Mouse (Mus musculus) heart, adult 2 months (tissue): ENCODE measurements at regions not wholly inside any gene's neighbourhood (a gene's known extent, or its start where the extent isn't known, plus 50 kb on each side); places are given as distances from the start of the nearest gene placed in this dataset.

Source experiments
- DNase-seq, 2 experiments: peaks; one replicate each; pipeline ENCODE4 v3.0.0; 2021
- H3K27ac ChIP-seq: fragments of 200-600 bp; 2 replicates; pipeline ENCODE4 v1.8.1; 2022
- H3K27me3 ChIP-seq: fragments of 200-500 bp; 2 replicates; pipeline ENCODE4 v1.6.1; 2012; ENCODE audit warnings: mild to moderate bottlenecking, low read length, inconsistent platforms, mixed read lengths; ENCODE audit not compliant: control insufficient read depth, insufficient read depth
- H3K36me3 ChIP-seq: fragments of 200-500 bp; 2 replicates; pipeline ENCODE4 v1.6.1; 2012; ENCODE audit warnings: low read length, inconsistent platforms; ENCODE audit not compliant: control insufficient read depth, insufficient read depth
- H3K4me1 ChIP-seq: fragments of 200-500 bp; 2 replicates; pipeline ENCODE4 v1.6.1; 2011; ENCODE audit warnings: low read length; ENCODE audit not compliant: control insufficient read depth, insufficient read depth
- H3K4me3 ChIP-seq: fragments of 200-600 bp; 2 replicates; pipeline ENCODE4 v1.8.1; 2022
- H3K79me2 ChIP-seq: fragments of 200-500 bp; replicated peaks from 2 replicates; pipeline ENCODE4 v1.6.1; 2012; ENCODE audit warnings: mild to moderate bottlenecking, inconsistent platforms, low read length, moderate library complexity, mixed read lengths; ENCODE audit not compliant: control insufficient read depth, insufficient read depth
- H3K9ac ChIP-seq: fragments of 200-500 bp; 2 replicates; pipeline ENCODE4 v1.6.1; 2012; ENCODE audit warnings: low read depth, mild to moderate bottlenecking, control low read depth, inconsistent platforms, low read length, mixed read lengths
- CTCF ChIP-seq: fragments of 200-600 bp; IDR thresholded peaks from 2 replicates; pipeline ENCODE4 v1.8.1; 2022; ENCODE audit warnings: antibody characterized with exemption, mild to moderate bottlenecking, moderate library complexity
- EP300 ChIP-seq: fragments of 200-500 bp; IDR thresholded peaks from 2 replicates; pipeline ENCODE4 v1.6.1; 2011; ENCODE audit warnings: low read depth, low read length, control low read depth; ENCODE audit not compliant: insufficient read depth
- POLR2A ChIP-seq: fragments of 200-500 bp; IDR thresholded peaks from 2 replicates; pipeline ENCODE4 v1.6.1; 2011; ENCODE audit warnings: mild to moderate bottlenecking, low read depth, low read length, control low read depth; ENCODE audit not compliant: insufficient read depth
- whole genome bisulfite sequencing: fragments of 180-500 bp; shearing (Covaris S2); methylation state at CpG from one replicate; pipeline ENCODE4 v1.1.7; 2018; 5-methylcytosine and 5-hydroxymethylcytosine counted together
- intact Hi-C: fragments of 180-260 bp; cut with DNase I; formaldehyde crosslinking; loops from one replicate; pipeline ENCODE4 v1.15.1; 2025

- Histone ChIP-seq H3K9ac (no peak overlapping the region), H3K4me1 (no peaks in the 10 kb centered on the region), H3K27me3 (no peaks in the 10 kb centered on the region), H3K4me3 (no peak overlapping the region), H3K27ac (no peak overlapping the region), H3K79me2 (no peaks in the 10 kb centered on the region), H3K36me3 (no peaks in the 10 kb centered on the region)
- 24% methylated on average over 3 of the region's 3 CpGs for WGBS
- intact Hi-C loops = loop anchor here (2.0 kb wide), 1 partner anchor 627 kb away; the partner anchor contains the start of gene Spock1
- peak in 1 of 2 experiments; percentile 31 for DNase-seq
- TF ChIP-seq CTCF (peak; percentile 83), EP300 (no peak)
These were observed 385.7 kb upstream of the Trpc7 start for GRCm38 (mm10) chr13:57281504-57281903.

GRCm38 (mm10) chr13:57278580-57278979 is 382.8 kb upstream of the Trpc7 start:
- peak; percentile 62 for TF ChIP-seq CTCF
- TF ChIP-seq EP300 = no peak
- TF ChIP-seq POLR2A = no peak
- 7% methylated on average over 2 of the region's 2 CpGs for WGBS
- DNase-seq = no peak
- Histone ChIP-seq H3K9ac (no peak overlapping the region), H3K4me3 (no peak overlapping the region), H3K27ac (no peak overlapping the region), H3K4me1 (no peaks in the 10 kb centered on the region), H3K79me2 (no peaks in the 10 kb centered on the region), H3K27me3 (no peaks in the 10 kb centered on the region), H3K36me3 (no peaks in the 10 kb centered on the region)
- intact Hi-C loops = no loop called here

GRCm38 (mm10) chr13:57277076-57277475 is 381.3 kb upstream of the Trpc7 start:
- no peaks in the 10 kb centered on the region for H3K36me3 ChIP-seq
- WGBS = 45% methylated on average over 4 of the region's 4 CpGs
- no peaks in the 10 kb centered on the region for H3K27me3 ChIP-seq
- no peaks in the 10 kb centered on the region for H3K4me1 ChIP-seq
- TF ChIP-seq EP300 = no peak
- TF ChIP-seq CTCF = peak; percentile 47
- H3K79me2 ChIP-seq = no peaks in the 10 kb centered on the region
- H3K4me3 ChIP-seq = no peak overlapping the region
- H3K9ac ChIP-seq = no peak overlapping the region
- intact Hi-C loops = no loop called here
- no peak for DNase-seq
- no peak overlapping the region for H3K27ac ChIP-seq

DNA sequence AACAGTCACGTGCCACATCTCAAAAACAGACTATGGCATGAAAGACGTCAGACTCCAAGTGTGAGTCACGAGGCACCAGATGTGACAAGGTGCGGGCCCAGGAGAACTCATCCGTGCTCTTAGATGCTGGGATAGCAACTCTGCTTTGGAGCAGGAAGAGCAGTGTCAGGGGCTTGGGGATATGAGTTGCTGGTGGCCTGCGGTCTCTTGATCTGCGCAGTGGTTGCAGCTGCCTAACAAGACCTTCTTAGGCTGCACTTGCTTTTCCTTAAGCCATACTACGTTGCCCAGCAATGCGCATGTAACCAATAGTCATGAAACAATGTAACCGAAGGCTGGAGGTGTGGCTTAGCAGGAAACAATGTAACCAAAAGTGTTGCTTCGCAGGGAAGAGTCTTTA is 380.1 kb upstream of the Trpc7 start:
- Histone ChIP-seq H3K4me3 (no peak overlapping the region), H3K27ac (no peak overlapping the region), H3K79me2 (no peaks in the 10 kb centered on the region), H3K27me3 (no peaks in the 10 kb centered on the region), H3K9ac (no peak overlapping the region), H3K4me1 (no peaks in the 10 kb centered on the region), H3K36me3 (no peaks in the 10 kb centered on the region)
- TF ChIP-seq POLR2A = no peak
- TF ChIP-seq EP300 = no peak
- no peak for TF ChIP-seq CTCF
- 79% methylated on average over 11 of the region's 11 CpGs for WGBS
- intact Hi-C loops = no loop called here
- DNase-seq = no peak

DNA sequence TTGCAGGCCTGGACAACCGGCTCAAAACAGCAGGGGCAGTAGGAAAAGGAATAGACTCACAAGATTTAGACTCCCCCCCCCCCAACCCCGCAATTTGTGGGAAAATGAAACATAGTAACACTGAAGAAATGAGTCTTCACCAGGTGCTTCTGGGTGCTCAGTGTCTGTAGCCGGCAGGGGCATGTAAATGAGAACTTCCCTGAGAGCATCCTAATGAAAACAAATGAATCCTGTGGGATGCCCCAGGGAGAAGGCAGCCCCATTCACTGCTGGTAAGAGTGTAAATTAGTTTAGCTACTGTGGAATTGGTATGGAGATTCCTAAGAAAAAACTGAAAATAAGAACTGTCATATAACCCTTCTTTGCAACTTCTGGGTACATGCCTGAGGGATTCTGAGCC is 377.8 kb upstream of the Trpc7 start:
- 38% methylated on average over 3 of the region's 3 CpGs for WGBS
- no peaks in the 10 kb centered on the region for H3K36me3 ChIP-seq
- no peaks in the 10 kb centered on the region for H3K4me1 ChIP-seq
- no peaks in the 10 kb centered on the region for H3K27me3 ChIP-seq
- TF ChIP-seq CTCF (no peak), EP300 (no peak), POLR2A (no peak)
- DNase-seq = no peak
- H3K9ac ChIP-seq = no peak overlapping the region
- H3K79me2 ChIP-seq = no peaks in the 10 kb centered on the region
- intact Hi-C loops = no loop called here
- H3K4me3 ChIP-seq = no peak overlapping the region
- no peak overlapping the region for H3K27ac ChIP-seq

- no peaks in the 10 kb centered on the region for H3K36me3 ChIP-seq
- H3K27me3 ChIP-seq = no peaks in the 10 kb centered on the region
- H3K4me3 ChIP-seq = no peak overlapping the region
- no peaks in the 10 kb centered on the region for H3K79me2 ChIP-seq
- H3K27ac ChIP-seq = no peak overlapping the region
- DNase-seq = peak in 1 of 2 experiments; percentile 22
- 9% methylated on average over 8 of the region's 8 CpGs for WGBS
- peak; percentile 84 for TF ChIP-seq CTCF
- no peak for TF ChIP-seq EP300
- TF ChIP-seq POLR2A = no peak
- no peaks in the 10 kb centered on the region for H3K4me1 ChIP-seq
- no peak overlapping the region for H3K9ac ChIP-seq
- intact Hi-C loops = no loop called here
These were observed 373.8 kb upstream of the Trpc7 start for GRCm38 (mm10) chr13:57269614-57270013.

GRCm38 (mm10) chr13:57259920-57260319 is 364.1 kb upstream of the Trpc7 start:
- H3K27ac ChIP-seq = no peak overlapping the region
- no peaks in the 10 kb centered on the region for H3K27me3 ChIP-seq
- no peaks in the 10 kb centered on the region for H3K4me1 ChIP-seq
- no peak overlapping the region for H3K4me3 ChIP-seq
- intact Hi-C loops = loop anchor here (1.0 to 5.0 kb wide), 2 partner anchors 454 to 783 kb away; no protein-coding TSS in a partner anchor
- WGBS = 3% methylated on average over 6 of the region's 6 CpGs
- DNase-seq = peak; percentile 39 to 76
- no peak overlapping the region for H3K9ac ChIP-seq
- no peaks in the 10 kb centered on the region for H3K79me2 ChIP-seq
- H3K36me3 ChIP-seq = no peaks in the 10 kb centered on the region
- peak; percentile 90 for TF ChIP-seq CTCF
- TF ChIP-seq POLR2A = no peak
